Mouse (Mus musculus): ENCODE measurements around the gene Acat2.
"Not testable (repeated sequence)": the region's sequence is repeated elsewhere in the genome, so short reads cannot be mapped to it uniquely, and the experiment has no call there.

Gene Acat2

GRCm38 (mm10) chr17:12960331-12960873 lies at the start of gene Acat2:
Gene Acat2, minus strand, starts transcription at chr17:12960747.
- peak; percentile 95 to 96 for DNase-seq

DNA sequence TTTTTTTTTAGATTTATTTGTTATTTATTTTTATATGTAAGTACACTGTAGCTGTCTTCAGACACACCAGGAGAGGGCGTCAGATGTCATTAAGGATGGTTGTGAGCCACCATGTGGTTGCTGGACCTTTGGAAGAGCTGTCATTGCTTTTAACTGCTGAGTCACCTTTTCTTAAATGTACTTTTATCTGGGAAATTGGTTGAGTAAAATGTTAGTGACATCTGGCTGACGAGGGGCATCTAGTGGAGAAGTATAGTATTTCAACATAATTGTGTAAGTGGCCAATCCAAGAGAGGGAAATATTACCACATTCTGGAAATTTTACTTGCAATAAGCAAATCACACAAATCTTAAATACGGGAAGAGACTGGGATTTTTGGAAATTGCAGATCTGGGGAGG lies 49.3 kb upstream of the Acat2 start:
- peak; percentile 34 to 68 for DNase-seq

GRCm38 (mm10) chr17:13008528-13008927 lies 48.0 kb upstream of the Acat2 start:
- DNase-seq, result peak; percentile 65

- peak; percentile 99 to 100 for DNase-seq
These were observed 47.3 kb upstream of the Acat2 start for GRCm38 (mm10) chr17:13007730-13008425.

GRCm38 (mm10) chr17:13006984-13007383 lies 46.4 kb upstream of the Acat2 start:
- DNase-seq, result no peak

DNA sequence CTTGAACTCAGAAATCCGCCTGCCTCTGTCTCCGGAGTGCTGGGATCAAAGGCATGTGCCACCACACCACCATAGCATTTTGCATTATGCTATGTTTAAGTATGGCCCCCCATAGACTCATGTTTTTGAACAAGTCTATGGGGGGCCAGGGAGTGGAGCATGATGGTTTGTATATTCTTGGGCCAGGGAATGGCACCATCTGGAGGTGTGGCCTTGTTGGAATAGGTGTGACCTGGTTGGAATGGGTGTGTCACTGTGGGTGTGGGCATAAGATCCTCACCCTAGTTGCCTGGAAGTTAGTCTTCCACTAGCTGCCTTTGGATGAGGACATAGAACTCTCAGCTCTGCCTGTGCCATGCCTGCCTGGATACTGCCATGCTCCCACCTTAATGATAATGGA lies 46.0 kb upstream of the Acat2 start, which contains the start of gene Sod2:
TSS of gene Sod2 (plus strand) at position 301 of the 400 bp plus-strand sequence.
- DNase-seq, result not testable (repeated sequence)

DNA sequence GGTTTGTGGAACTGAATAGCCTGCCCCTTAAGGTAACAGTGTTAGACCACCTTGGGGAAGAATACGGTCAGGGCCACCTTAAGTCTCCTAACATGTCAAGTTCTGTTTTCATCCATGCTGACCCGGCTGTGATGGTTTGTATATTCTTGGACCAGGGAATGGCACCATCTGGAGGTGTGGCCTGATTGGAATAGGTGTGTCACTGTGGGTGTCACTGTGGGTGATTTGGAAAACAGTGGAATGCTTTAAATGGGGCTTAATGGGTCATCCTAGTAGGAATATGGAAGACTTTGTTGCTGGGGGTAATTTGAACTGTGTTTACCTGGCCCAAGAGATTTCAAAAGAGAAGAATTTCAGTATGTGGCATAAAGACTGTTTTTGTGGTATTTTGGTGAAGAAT lies 43.9 kb upstream of the Acat2 start:
- not testable (repeated sequence) for DNase-seq

- DNase-seq, result not testable (repeated sequence)
These were observed 41.7 kb upstream of the Acat2 start for GRCm38 (mm10) chr17:13002243-13002642.

DNA sequence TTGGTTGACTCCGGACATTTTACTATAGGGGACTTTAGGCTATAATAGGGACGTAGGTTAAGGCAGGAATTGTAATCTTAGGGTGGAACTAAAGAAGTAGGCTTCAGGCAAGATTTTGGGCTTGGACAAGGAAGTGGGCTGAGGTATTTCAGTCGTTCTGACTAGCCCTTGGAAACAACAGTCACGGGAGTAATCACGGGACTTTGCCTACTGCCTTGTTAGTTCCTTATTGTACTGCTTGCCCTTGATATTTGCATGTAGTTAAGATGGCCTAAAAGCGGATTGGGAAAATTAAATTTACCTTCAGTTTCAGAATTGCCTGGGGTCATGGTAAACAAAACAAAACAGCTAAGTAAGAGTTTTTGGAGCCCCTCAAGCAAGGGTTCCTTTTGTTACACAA lies 38.5 kb upstream of the Acat2 start:
- DNase-seq, result no peak

GRCm38 (mm10) chr17:12997890-12998289 lies 37.3 kb upstream of the Acat2 start:
- no peak for DNase-seq

DNA sequence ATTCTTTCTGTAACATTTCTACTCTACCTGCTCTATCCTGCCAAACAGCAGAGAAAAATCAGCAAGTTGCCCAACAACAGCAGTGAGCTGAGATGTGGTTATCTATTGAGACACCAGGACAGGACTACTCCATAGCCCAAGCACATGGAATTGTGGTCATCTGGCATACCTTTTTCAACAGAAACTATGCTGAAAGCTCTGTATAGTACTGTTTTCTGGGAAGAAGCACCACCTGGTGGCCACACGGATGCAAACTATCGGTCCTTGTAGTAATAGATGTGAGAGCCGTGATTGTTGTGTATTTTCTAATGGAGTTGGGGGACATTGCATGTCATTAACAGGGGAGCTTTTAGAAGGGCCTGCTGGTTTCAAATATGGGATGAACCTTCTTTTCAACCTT lies 35.8 kb upstream of the Acat2 start:
- DNase-seq, result peak; percentile 74 to 87

GRCm38 (mm10) chr17:12994069-12994468 lies 33.5 kb upstream of the Acat2 start, which contains the start of gene Wtap:
Gene Wtap, minus strand, starts transcription at chr17:12994169.
- DNase-seq, result no peak

DNA sequence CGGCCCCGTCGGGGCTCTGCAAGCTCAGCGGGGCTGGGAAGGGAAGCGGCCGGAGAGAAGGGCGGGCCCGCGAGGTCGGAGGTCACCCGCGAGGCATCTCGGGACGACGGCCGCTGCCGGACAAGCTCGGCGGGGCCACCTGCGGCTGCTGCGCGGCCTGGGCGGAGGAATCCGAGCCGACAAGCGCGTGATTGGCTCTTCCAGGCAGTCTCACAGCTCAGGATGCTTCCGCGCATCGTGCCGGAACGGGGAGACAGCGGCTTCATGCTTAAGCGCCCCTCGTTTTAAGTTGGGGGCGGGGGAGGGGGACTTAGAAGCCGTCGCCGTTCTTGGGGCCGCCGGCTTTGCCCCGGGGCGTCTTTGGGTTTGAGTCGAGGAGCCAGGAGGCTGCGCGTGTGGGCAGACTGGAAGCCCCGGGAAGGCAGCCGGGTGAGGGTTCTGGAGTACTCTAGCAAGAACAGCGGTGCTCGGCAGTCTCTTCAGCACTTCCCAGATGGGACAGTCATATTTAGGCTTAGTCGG lies 32.0 kb upstream of the Acat2 start:
- DNase-seq, result peak; percentile 97 to 98

DNA sequence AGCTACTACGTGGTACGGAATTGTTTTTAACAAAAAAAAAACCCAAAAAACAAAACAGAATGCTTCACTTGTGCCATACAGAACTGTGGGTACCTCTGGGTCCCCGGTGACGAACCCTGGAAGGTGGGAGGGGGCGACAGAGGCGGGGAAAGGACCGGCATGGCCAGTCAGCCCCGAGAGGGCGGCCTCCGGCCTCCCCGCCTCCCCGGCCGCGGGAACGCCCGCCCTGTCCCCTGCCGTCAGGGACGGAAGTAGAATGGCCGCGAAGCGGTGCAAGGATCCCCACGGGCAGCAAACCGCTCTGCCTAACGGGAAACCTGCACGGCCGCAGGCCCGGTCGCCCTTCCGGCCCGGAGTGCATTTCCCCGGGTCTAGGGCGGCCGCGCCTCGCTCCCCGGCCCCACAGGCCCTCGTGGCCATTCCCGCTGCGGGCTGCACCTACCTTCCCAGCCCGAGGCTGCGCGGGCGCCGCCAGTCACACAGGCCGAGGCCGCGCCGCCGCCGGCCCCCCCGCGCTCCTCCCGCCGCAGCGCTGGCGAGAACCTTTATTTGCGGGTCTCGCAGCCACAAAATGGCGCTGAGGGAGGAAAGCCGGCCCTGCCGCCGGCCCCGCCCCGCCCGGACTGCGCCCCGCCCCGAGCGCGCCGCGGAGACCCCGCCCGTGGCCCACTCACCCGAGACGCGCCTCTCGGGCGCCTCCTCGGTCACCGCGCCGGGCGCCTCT lies 31.2 kb upstream of the Acat2 start:
- DNase-seq, result peak; percentile 90 to 94

DNA sequence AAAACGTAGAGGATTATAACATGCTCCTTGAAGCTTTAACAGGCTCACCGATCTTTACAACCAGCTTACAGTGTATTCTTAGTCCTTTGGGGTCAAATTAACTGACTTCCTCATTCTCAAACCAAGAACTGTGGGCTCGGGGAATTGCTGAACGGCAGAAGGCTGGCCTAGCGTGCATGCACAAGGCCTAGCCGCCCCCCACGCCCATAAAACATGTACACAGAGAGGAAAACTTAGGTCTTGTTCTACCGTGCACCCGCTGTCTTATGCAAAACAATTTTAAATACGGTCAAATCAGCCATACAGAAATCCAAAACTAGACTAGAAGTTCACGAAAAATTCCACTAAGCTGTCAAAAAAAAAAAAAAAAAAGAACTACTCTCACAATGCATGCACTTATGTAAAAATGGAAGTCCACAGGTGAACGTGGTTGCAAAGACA lies 30.7 kb upstream of the Acat2 start:
- DNase-seq, result peak in 1 of 2 experiments; percentile 50

- no peak for DNase-seq
These were observed 30.1 kb upstream of the Acat2 start for GRCm38 (mm10) chr17:12990567-12991145.

DNA sequence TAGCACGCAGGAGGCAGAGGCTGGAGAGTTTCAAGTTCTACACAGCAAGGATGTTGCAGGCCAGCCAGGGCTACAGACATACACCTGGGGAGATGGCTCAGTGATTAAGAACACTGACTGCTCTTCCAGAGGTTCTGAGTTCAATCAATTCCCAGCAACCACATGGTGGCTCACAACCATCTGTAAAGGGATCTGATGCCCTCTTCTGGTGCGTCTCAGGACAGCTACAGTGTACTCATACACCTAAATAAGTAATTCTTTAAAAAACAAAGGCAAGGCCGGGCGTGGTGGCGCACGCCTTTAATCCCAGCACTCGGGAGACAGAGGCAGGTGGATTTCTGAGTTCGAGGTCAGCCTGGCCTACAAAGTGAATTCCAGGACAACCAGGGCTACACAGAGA lies 27.5 kb upstream of the Acat2 start:
- peak; percentile 37 to 65 for DNase-seq

DNA sequence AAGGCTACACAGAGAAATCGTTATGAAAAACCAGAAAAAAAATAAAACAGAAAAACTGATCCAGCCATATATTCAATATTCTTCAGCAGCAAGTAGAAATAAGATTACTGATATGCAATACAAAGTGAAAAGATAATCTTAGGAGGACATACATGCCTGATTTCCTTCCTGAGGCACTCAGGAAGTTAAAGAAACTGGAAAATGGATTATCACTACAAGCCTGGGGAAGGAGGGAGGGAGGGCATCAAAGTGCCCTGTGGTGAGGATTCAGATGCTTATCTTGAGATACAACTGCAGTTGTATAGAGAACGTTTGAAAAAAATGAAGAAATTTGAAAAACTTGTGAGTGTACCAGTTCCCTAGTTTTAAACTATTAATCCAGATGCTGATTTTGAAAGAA lies 23.4 kb upstream of the Acat2 start:
- no peak for DNase-seq

DNA sequence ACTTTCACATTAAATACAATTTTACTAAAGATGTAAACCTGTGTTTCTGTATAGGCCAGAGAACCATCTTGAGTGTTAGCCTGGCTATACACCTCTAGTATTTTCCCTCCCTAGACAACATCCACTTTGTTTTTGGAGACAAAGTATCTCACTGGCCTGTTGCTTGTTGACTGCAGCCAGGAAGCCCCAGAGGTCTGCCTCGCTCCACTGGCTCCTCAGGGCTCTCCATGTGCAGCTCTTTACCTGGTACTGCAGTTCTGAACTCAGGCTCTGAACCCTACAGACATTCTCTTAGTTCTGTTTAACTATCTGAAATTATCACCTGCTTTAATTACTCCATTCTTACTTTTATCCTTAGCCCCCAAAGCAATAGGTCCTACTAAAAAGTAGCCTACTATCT lies 18.0 kb upstream of the Acat2 start:
- peak in 1 of 2 experiments; percentile 57 for DNase-seq

- DNase-seq, result no peak
These were observed 13.3 kb upstream of the Acat2 start for GRCm38 (mm10) chr17:12973851-12974250.

DNA sequence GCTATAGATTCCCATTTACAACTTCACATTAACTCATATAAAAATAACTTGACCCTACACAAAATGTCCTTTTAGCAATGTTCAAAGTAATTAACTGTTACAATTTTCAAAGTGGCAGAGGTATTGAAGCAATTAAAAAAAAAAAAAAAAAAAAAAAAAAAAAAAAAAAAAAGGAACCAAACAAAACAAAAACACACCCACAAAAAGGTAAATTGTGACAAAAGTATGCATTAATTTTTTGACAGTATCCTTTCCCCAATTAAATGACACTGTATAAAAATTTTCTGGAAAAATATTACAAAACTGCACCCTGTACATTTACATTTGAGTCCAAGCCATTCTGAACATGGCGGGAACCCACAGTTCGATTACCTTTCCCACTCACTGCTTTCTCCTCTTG lies 6.6 kb upstream of the Acat2 start:
- no peak for DNase-seq

DNA sequence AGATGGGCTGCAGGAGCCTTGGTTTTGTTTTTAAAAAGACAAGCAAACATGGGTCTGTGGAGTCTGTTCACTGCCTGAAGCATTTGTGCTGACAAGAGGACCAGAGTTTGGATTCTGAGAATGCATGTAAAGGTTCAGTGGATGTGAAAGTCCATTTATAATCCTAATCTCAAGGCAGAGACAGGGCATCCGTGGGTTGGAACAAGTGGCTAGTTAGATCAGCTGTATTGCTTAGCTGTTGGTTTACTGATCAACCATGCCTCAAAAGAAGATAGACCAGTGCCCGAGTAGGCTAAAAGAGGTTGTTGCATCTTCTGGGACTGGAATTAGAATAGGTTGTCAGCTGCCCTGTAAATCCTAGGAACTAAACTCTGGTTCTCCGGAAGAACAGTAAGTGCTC lies 2.9 kb upstream of the Acat2 start:
- DNase-seq, result peak; percentile 31 to 63

GRCm38 (mm10) chr17:12959377-12959776 lies 1.2 kb downstream of the Acat2 start:
- DNase-seq, result not testable (repeated sequence)

Data from kidney, postnatal 36 days (tissue).